Mouse (Mus musculus) gastrocnemius, postnatal 4 days (tissue): ENCODE data around the gene Gm11555. TPM values are rescaled to one million over a fixed set of nuclear protein-coding genes. Genes with fewer than 3 reads are reported as not detected.
"Not testable (repeated sequence)": the region's sequence is repeated elsewhere in the genome, so short reads cannot be mapped to it uniquely, and the experiment has no call there.

Source experiments
- DNase-seq, 2 experiments: peaks; one replicate each; pipeline ENCODE4 v3.0.0; 2021 to 2022; ENCODE audit warnings: low spot score in 2 of 2, mixed read lengths in 2 of 2
- total RNA-seq, 2 experiments: library from RNA; stranded (reverse); gene quantifications; 2 replicates each; pipeline ENCODE4 v1.2.3; 2021

Gm11555 gene
- total RNA-seq, 2 experiments from 2014 or later, result not detected

DNA sequence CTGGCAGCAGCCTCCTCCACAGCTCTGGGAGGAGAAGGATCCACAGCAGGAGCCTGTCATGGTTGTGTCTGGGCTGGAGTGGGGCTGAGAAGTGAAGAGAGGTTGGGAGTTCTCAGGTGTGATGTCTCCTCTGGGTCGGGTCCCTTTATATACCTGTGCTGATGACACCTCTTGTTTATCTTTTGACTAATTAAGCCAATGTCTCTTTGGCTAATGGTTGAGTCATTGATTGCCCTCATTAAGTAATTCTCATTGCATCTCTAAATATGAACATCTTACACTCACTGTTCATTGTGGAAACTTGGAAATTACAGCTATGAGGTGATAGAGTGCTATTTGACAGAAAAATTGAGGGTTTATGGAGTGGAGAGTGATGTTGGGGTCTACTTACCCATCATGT, 46.8 kb downstream of the Gm11555 start, which contains the start of gene Gm11938:
TSS of gene Gm11938 (minus strand) at position 101 of the 400 bp plus-strand sequence.
- not testable (repeated sequence) for DNase-seq

Other genes starting within 250 kb of the Gm11555 start
- not detected for gene Krt12, start 228.0 kb downstream of the Gm11555 start, total RNA-seq
- gene Krt20, start 212.1 kb downstream of the Gm11555 start, total RNA-seq, result under 1 TPM in 1 of 2 experiments, not detected in 1; 0.32 TPM
- under 1 TPM in 1 of 2 experiments, not detected in 1; 0.16 TPM for gene Krt23, start 157.1 kb downstream of the Gm11555 start, total RNA-seq
- gene Krt39, start 128.9 kb downstream of the Gm11555 start, total RNA-seq, result not detected
- not detected for gene Krt40, start 107.1 kb downstream of the Gm11555 start, total RNA-seq
- gene Krtap3-3, start 99.4 kb downstream of the Gm11555 start, total RNA-seq, result not detected
- not detected for gene Krtap3-2, start 93.4 kb downstream of the Gm11555 start, total RNA-seq
- gene Gm11939, start 90.8 kb downstream of the Gm11555 start, total RNA-seq, result not detected
- gene Krtap3-1, start 83.6 kb downstream of the Gm11555 start, total RNA-seq, result not detected
- gene Krtap1-5, start 69.2 kb downstream of the Gm11555 start, total RNA-seq, result not detected
- gene Krtap1-4, start 66.6 kb downstream of the Gm11555 start, total RNA-seq, result not detected
- not detected for gene Krtap1-3, start 58.9 kb downstream of the Gm11555 start, total RNA-seq
- not detected for gene Krtap9-3, start 52.1 kb downstream of the Gm11555 start, total RNA-seq
- gene Gm11938, start 46.9 kb downstream of the Gm11555 start, total RNA-seq, result not detected
- not detected for gene Gm11937, start 40.0 kb downstream of the Gm11555 start, total RNA-seq
- not detected for gene Krtap2-4, start 35.4 kb downstream of the Gm11555 start, total RNA-seq
- not detected for gene Gm11562, start 29.8 kb downstream of the Gm11555 start, total RNA-seq
- not detected for gene Krtap4-1, start 22.0 kb downstream of the Gm11555 start, total RNA-seq
- not detected for gene Krtap4-2, start 15.2 kb downstream of the Gm11555 start, total RNA-seq
- not detected for gene Krtap4-7, start 6.1 kb downstream of the Gm11555 start, total RNA-seq
- not detected for gene Gm11563, start 8.7 kb upstream of the Gm11555 start, total RNA-seq
- gene Krtap4-6, start 15.7 kb upstream of the Gm11555 start, total RNA-seq, result not detected
- gene Gm14190, start 40.5 kb upstream of the Gm11555 start, total RNA-seq, result not detected
- gene Gm14180, start 84.1 kb upstream of the Gm11555 start, total RNA-seq, result not detected
- not detected for gene Gm11595, start 122.7 kb upstream of the Gm11555 start, total RNA-seq
- not detected for gene Krtap4-8, start 130.5 kb upstream of the Gm11555 start, total RNA-seq
- gene Krtap4-9, start 135.0 kb upstream of the Gm11555 start, total RNA-seq, result not detected
- not detected for gene Gm11596, start 143.2 kb upstream of the Gm11555 start, total RNA-seq
- not detected for gene Gm11569, start 148.7 kb upstream of the Gm11555 start, total RNA-seq
- gene Gm11554, start 154.2 kb upstream of the Gm11555 start, total RNA-seq, result not detected
- gene Krtap4-13, start 159.7 kb upstream of the Gm11555 start, total RNA-seq, result not detected
- not detected for gene Gm11564, start 165.4 kb upstream of the Gm11555 start, total RNA-seq
- not detected for gene 2300003K06Rik, start 187.8 kb upstream of the Gm11555 start, total RNA-seq
- gene Krtap4-16, start 201.4 kb upstream of the Gm11555 start, total RNA-seq, result not detected
- not detected for gene Gm11568, start 207.7 kb upstream of the Gm11555 start, total RNA-seq
- not detected for gene Gm11559, start 214.2 kb upstream of the Gm11555 start, total RNA-seq
- gene Krtap9-1, start 223.2 kb upstream of the Gm11555 start, total RNA-seq, result not detected
- not detected for gene Gm11567, start 229.0 kb upstream of the Gm11555 start, total RNA-seq